ENCODE assay signal across 8 mouse cellular contexts in genomic region chr2:38511487-38512307, GRCm38 (mm10). TPM values are rescaled to one million over a fixed set of nuclear protein-coding genes. Genes with fewer than 3 reads are reported as not detected.
DNase-seq lines count a peak whose midpoint lies in the region; ATAC-seq and TF ChIP-seq lines count a peak whose summit lies in the region.

Nek6 (plus strand) TSS chr2:38511643.

- peak within 1 kb of the TSS; percentile 70 for H3K27ac ChIP-seq in CH12.LX (ENCODE audit: insufficient read depth, low read depth)
- peak within 1 kb of the TSS; percentile 64 for H3K27ac ChIP-seq in forebrain, embryonic 11.5 days (ENCODE audit: low read depth, low read length)
- peak within 1 kb of the TSS; percentile 89 for H3K27ac ChIP-seq in heart, embryonic 16.5 days (ENCODE audit: low read length)
- H3K27ac ChIP-seq in olfactory bulb, adult 2 months (ENCODE audit: insufficient read depth, low read depth, low read length), result peak within 1 kb of the TSS; percentile 42; the same call in 1 of the 2 replicates

- peaks cover 28% of the 10 kb centered on the region for H3K79me2 ChIP-seq in CH12.LX (replicated peaks; ENCODE audit: control insufficient read depth, extremely low read depth, insufficient read depth, poor library complexity, severe bottlenecking)

- peak within 1 kb of the TSS; percentile 88 for H3K4me2 ChIP-seq in CH12.LX (ENCODE audit: insufficient read depth, low read depth, poor library complexity, severe bottlenecking)
- peak within 1 kb of the TSS; percentile 89 for H3K4me2 ChIP-seq in forebrain, embryonic 11.5 days (ENCODE audit: low read depth, low read length, severe bottlenecking)
- H3K4me2 ChIP-seq in heart, embryonic 16.5 days (ENCODE audit: low read depth, low read length), result peak within 1 kb of the TSS; percentile 66

- peak within 1 kb of the TSS; percentile 89 for H3K9ac ChIP-seq in CH12.LX (ENCODE audit: insufficient read depth, low read depth)
- H3K9ac ChIP-seq in forebrain, embryonic 11.5 days (ENCODE audit: low read length), result peak within 1 kb of the TSS; percentile 95
- peak within 1 kb of the TSS; percentile 95 for H3K9ac ChIP-seq in heart, embryonic 16.5 days (ENCODE audit: low read length)

- peak; percentile 73 for ATAC-seq in forebrain, embryonic 11.5 days (replicated peaks; ENCODE audit: low FRiP score)
- ATAC-seq in heart, embryonic 16.5 days (replicated peaks; ENCODE audit: extremely low read depth, insufficient read depth, low FRiP score), result peak; percentile 81

- TF ChIP-seq CTCF in CH12.LX (conservative IDR thresholded peaks at IDR 0.05 in 1 of 2, IDR thresholded peaks at IDR 0.05 in 1 of 2; ENCODE audit: low read depth in 2 of 2, low read length in 2 of 2), result no peak
- TF ChIP-seq CTCF in lung, adult 2 months (IDR thresholded peaks at IDR 0.05; ENCODE audit: insufficient read depth, low read length), result no peak
- TF ChIP-seq CTCF in olfactory bulb, adult 2 months (IDR thresholded peaks at IDR 0.05; ENCODE audit: insufficient read depth, low read depth, low read length), result no peak

- H3K9me3 ChIP-seq in CH12.LX (replicated peaks; ENCODE audit: low read length), result no peaks in the 10 kb centered on the region
- no peaks in the 10 kb centered on the region for H3K9me3 ChIP-seq in forebrain, embryonic 11.5 days (ENCODE audit: control insufficient read depth, low read length)
- H3K9me3 ChIP-seq in heart, embryonic 16.5 days (replicated peaks; ENCODE audit: control insufficient read depth, low read length), result no peaks in the 10 kb centered on the region

- H3K4me1 ChIP-seq in CH12.LX (ENCODE audit: control insufficient read depth in 1 of 2, insufficient read depth in 2 of 2), result peaks cover 29 to 80% of the 10 kb centered on the region in 2 experiments
- peaks cover 23% of the 10 kb centered on the region for H3K4me1 ChIP-seq in forebrain, embryonic 11.5 days (replicated peaks; ENCODE audit: control insufficient read depth, insufficient read depth, low read length)
- H3K4me1 ChIP-seq in heart, embryonic 16.5 days (ENCODE audit: control insufficient read depth, insufficient read depth, low read length), result peaks cover 21% of the 10 kb centered on the region
- H3K4me1 ChIP-seq in lung, adult 2 months (ENCODE audit: control insufficient read depth, insufficient read depth, low read length), result peaks cover 8% of the 10 kb centered on the region
- H3K4me1 ChIP-seq in olfactory bulb, adult 2 months (ENCODE audit: control insufficient read depth, insufficient read depth, low read length), result no peaks in the 10 kb centered on the region; the same call in 1 of the 2 replicates

- dilution Hi-C loops in CH12.LX (cut with MboI; ENCODE audit: extremely low pct_ligation_motif_present, extremely low pct_unique_long_range_greater_than_20kb, low sequenced_read_pairs), result no loop called here

- WGBS in forebrain, embryonic 11.5 days, result under 1% methylated on average over 59 of the region's 90 CpGs
- WGBS in heart, embryonic 16.5 days, result 1% methylated on average over 82 of the region's 90 CpGs
- WGBS in lung, adult 2 months, result under 1% methylated on average over 81 of the region's 90 CpGs
- 2% methylated on average over 89 of the region's 90 CpGs for WGBS in olfactory bulb, adult 2 months

- in situ Hi-C loops in CH12.LX (cut with MboI; ENCODE audit: low pct_ligation_motif_present, low pct_unique_long_range_greater_than_20kb, low sequenced_read_pairs), result no loop called here

- peak; percentile 31 for DNase-seq in CH12.LX (ENCODE audit: extremely low read depth)
- DNase-seq in adrenal gland, postnatal 4 days (ENCODE audit: low spot score in 2 of 2), result peak; percentile 48 to 49
- DNase-seq in forebrain, embryonic 11.5 days (ENCODE audit: low spot score), result peak; percentile 84
- peak; percentile 35 to 75 for DNase-seq in kidney, postnatal 36 days
- DNase-seq in lung, adult 2 months, result peak; percentile 75
- peak; percentile 58 for DNase-seq in thymus, postnatal 25 days

- H3K4me3 ChIP-seq in CH12.LX (replicated peaks in 1 of 3; ENCODE audit: low read depth in 2 of 3, low read length in 2 of 3, poor library complexity in 1 of 3), result peak within 1 kb of the TSS; percentile 91 to 99 (median 95)
- H3K4me3 ChIP-seq in forebrain, embryonic 11.5 days (ENCODE audit: low read depth, low read length), result peak within 1 kb of the TSS; percentile 88
- peak within 1 kb of the TSS; percentile 82 for H3K4me3 ChIP-seq in heart, embryonic 16.5 days (ENCODE audit: low read length)
- H3K4me3 ChIP-seq in lung, adult 2 months (replicated peaks; ENCODE audit: extremely low read depth, low read depth, low read length), result peak within 1 kb of the TSS; percentile 59
- H3K4me3 ChIP-seq in olfactory bulb, adult 2 months (ENCODE audit: insufficient read depth, low read depth, low read length), result peak within 1 kb of the TSS; percentile 86

- H3K27me3 ChIP-seq in CH12.LX (replicated peaks), result no peaks in the 10 kb centered on the region
- H3K27me3 ChIP-seq in forebrain, embryonic 11.5 days (ENCODE audit: control insufficient read depth, insufficient read depth, low read length), result no peaks in the 10 kb centered on the region
- no peaks in the 10 kb centered on the region for H3K27me3 ChIP-seq in heart, embryonic 16.5 days (ENCODE audit: control insufficient read depth, insufficient read depth, low read length)

- no peak for TF ChIP-seq EP300 in CH12.LX (IDR thresholded peaks at IDR 0.05; ENCODE audit: low read length)

- no peak for TF ChIP-seq RAD21 in CH12.LX (IDR thresholded peaks at IDR 0.05; ENCODE audit: low read depth, low read length)

- TF ChIP-seq POLR2A in CH12.LX (IDR thresholded peaks at IDR 0.05; ENCODE audit: low read depth, low read length), result peak; percentile 59; the same call in 1 of the 2 replicates
- peak; percentile 41; the same call in 1 of the 2 replicates for TF ChIP-seq POLR2A in lung, adult 2 months (IDR thresholded peaks at IDR 0.05; ENCODE audit: borderline replicate concordance, extremely low read depth, low read depth, low read length)
- TF ChIP-seq POLR2A in olfactory bulb, adult 2 months (IDR thresholded peaks at IDR 0.05; ENCODE audit: insufficient read depth, low read depth, low read length), result no peak; the same call in 1 of the 2 replicates

- peaks cover 0 to 16% of the 10 kb centered on the region in 2 experiments for H3K36me3 ChIP-seq in CH12.LX (replicated peaks in 1 of 2; ENCODE audit: control insufficient read depth in 1 of 2, insufficient read depth in 1 of 2, low read length in 1 of 2)
- H3K36me3 ChIP-seq in forebrain, embryonic 11.5 days (ENCODE audit: control insufficient read depth, insufficient read depth, low read length), result no peaks in the 10 kb centered on the region
- no peaks in the 10 kb centered on the region for H3K36me3 ChIP-seq in heart, embryonic 16.5 days (ENCODE audit: control insufficient read depth, insufficient read depth)

TF ChIP-seq in CH12.LX, 34 proteins besides CTCF, POLR2A, EP300 and RAD21:
- TF ChIP-seq MXI1 (IDR thresholded peaks at IDR 0.05; ENCODE audit: low read depth, low read length) (peak; percentile 89), USF2 (conservative IDR thresholded peaks at IDR 0.05; ENCODE audit: low read depth, low read length) (no peak), E2F4 (IDR thresholded peaks at IDR 0.05; ENCODE audit: insufficient replicate concordance, low read depth, low read length) (no peak), RCOR1 (conservative IDR thresholded peaks at IDR 0.05; ENCODE audit: low read depth, low read length) (no peak), MEF2A (IDR thresholded peaks at IDR 0.05; ENCODE audit: borderline replicate concordance, low read depth, low read length) (peak; percentile 54), SIN3A (IDR thresholded peaks at IDR 0.05; ENCODE audit: low read length) (peak; percentile 43), MAZ (IDR thresholded peaks at IDR 0.05; ENCODE audit: low read depth, low read length) (0 out of 2 replicates have a peak, but pooled peaks have one; percentile 54), MAX (IDR thresholded peaks at IDR 0.05; ENCODE audit: low read length) (peak; percentile 81), NRF1 (IDR thresholded peaks at IDR 0.05; ENCODE audit: low read depth, low read length) (peak; percentile 72), MAFK (IDR thresholded peaks at IDR 0.05; ENCODE audit: insufficient replicate concordance, low read length) (no peak), MYC (IDR thresholded peaks at IDR 0.05; ENCODE audit: low read depth, low read length) (0 out of 2 replicates have a peak, but pooled peaks have one; percentile 74), TCF12 (IDR thresholded peaks at IDR 0.05; ENCODE audit: low read depth, low read length) (peak; percentile 55; the same call in 1 of the 2 replicates), UBTF (IDR thresholded peaks at IDR 0.05; ENCODE audit: low read depth, low read length) (0 out of 2 replicates have a peak, but pooled peaks have one; percentile 17), BHLHE40 (IDR thresholded peaks at IDR 0.05; ENCODE audit: low read depth, low read length) (peak; percentile 85)

RNA-seq across cellular contexts. Expression of gene Nek6, which starts in this region (rescaled TPM):
- total RNA-seq in CH12.LX (2012; rRNA removed) (30.5 and 39.9 TPM in 2 replicates), CH12.LX (2014; rRNA removed) (27.5 and 31.0 TPM in 2 replicates)
- polyA plus RNA-seq in CH12.LX (2012; ENCODE audit: insufficient read length, low read depth), result 36.7 and 44.7 TPM in 2 replicates
- 10 to 100 TPM; 26.2 to 29.8 TPM for total RNA-seq in adrenal gland, postnatal 4 days (2021)
- polyA plus RNA-seq in forebrain, embryonic 11.5 days (2014; fragmentation: Nextera tagmentation; extraction: Ambion mirVana), result 138 and 150 TPM in 2 replicates
- 66.2 and 67.9 TPM in 2 replicates for polyA plus RNA-seq in heart, embryonic 16.5 days (2015; fragmentation: Nextera tagmentation; extraction: Ambion mirVana)
- 25.8 and 27.6 TPM in 2 replicates for polyA plus RNA-seq in lung, adult 2 months (2012; rRNA removed)
- polyA plus RNA-seq in olfactory bulb, adult 2 months (2012; ENCODE audit: insufficient read depth, insufficient read length, low replicate concordance, missing spikeins), result not detected in 2 replicates

Comparison
In these comparisons a context has a peak if more than half of its experiments do, and no peak if none do; other contexts are left out.
1. Peak in every context shown above with its lines: DNase-seq, ATAC-seq, H3K4me3 ChIP-seq and H3K27ac ChIP-seq.
2. RNA of gene Nek6 (polyA plus RNA-seq): 138 to 150 TPM in forebrain, embryonic 11.5 days, 66.2 to 67.9 TPM in heart, embryonic 16.5 days, 36.7 to 44.7 TPM in CH12.LX and 25.8 to 27.6 TPM in lung, adult 2 months; not detected in olfactory bulb, adult 2 months; every median in the first group is over 10 times any median in the second.
3. DNase-seq: peak in every context shown above with its lines; median percentile 84 in forebrain, embryonic 11.5 days; 75 in lung, adult 2 months; 58 in thymus, postnatal 25 days; 55 in kidney, postnatal 36 days; 48 in adrenal gland, postnatal 4 days; 31 in CH12.LX.